Mouse (Mus musculus) lung, adult 18-20 months (tissue): ENCODE measurements around the gene Pigo.
A peak's percentile ranks its signal among the peaks of the same experiment; 100 is the strongest.

Experiments
- DNase-seq, 2 experiments: peaks; one replicate each; pipeline ENCODE4 v3.0.0; 2022; ENCODE audit warnings: mixed read lengths in 2 of 2

Gene Pigo

DNA sequence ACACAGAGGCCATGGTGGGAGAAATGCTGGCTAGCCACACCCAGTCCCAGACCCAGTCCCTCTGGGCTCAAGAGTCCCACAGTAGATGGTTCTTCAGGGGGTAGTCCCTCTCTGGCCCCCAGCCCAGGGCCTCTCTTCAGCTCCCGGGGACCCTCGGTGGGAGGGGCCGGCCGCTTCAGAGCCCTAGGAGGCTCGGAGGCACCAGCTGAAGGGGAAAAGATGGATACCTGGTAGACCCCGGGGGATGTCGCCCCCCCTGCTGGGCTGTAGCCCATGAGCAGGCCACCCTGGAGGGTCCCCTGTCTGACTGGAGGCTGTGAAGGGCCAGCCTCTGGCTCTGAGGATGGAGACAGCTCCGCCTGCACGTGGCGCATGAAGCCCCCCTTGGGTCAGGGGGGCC is 10.7 kb upstream of the Pigo start:
- DNase-seq: no peak

DNA sequence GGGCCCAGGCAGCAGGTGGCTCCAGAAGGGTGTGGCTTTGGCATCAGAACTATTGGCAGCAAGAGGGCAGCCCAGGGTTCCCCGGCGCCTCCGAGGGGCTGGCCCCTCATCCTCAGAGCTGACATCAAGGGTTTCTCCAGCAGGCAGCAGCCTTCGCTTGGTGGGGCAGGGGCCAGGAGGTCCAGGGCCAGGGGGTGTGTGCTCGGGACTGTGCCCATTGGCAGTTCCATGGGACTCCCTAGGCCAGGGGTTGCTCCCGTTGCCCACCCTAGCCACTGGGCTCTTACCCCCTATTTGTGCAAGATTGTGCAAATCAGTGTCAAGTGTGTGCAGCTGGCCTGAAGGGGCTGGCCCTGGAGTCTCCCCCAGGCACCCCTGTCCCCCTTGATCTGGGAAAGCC is 10.2 kb upstream of the Pigo start:
- no peak for DNase-seq

DNA sequence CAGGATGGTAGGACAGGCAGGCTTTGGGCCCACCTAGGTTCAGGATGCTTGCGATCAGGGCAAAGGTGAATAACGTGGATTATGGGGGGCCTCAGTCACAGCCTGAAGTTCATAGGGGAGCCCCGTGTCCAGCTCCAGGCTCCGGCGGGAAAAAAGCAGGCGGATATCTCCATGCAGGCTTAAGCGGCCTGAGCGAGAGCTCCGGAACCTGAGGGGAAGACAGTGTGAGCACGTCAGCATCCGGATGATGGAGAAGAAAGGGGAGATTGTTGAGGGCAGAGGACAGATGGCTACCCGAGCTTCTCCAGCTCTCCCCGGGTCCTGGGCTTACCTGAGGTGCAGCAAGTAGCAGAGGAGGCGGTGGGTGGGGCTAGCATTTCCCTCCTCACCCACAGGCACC is 7.9 kb upstream of the Pigo start:
- no peak for DNase-seq

DNA sequence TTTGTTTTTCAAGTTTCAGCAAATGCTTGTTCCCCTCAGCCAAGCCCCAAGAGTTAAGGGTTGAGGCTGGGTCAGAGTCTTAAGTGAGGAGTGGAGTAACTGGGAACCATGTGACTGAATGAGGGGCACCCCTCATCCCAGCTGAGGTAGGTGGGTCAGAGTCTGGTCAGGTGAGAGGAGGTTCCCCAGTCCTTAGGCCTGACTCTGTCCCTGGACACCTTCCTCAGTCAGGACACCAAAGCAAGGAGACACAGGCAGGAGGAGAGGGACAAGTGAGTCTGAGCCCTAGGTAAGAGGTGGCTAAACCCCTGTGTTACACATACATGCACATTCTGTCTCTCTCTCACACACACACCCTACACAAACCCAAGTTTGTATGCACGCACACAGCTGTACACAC is 6.9 kb upstream of the Pigo start:
- DNase-seq: no peak

GRCm38 (mm10) chr4:43031237-43031995 is 5.8 kb upstream of the Pigo start, which contains the start of gene Stoml2:
Stoml2 (minus strand) TSS chr4:43031710.
- DNase-seq: peak; percentile 93 to 95

GRCm38 (mm10) chr4:43030780-43031230 is 5.2 kb upstream of the Pigo start:
- DNase-seq: no peak

GRCm38 (mm10) chr4:43030352-43030751 is 4.7 kb upstream of the Pigo start:
- no peak for DNase-seq

- DNase-seq: no peak
These were observed 4.1 kb upstream of the Pigo start for GRCm38 (mm10) chr4:43029749-43030148.

DNA sequence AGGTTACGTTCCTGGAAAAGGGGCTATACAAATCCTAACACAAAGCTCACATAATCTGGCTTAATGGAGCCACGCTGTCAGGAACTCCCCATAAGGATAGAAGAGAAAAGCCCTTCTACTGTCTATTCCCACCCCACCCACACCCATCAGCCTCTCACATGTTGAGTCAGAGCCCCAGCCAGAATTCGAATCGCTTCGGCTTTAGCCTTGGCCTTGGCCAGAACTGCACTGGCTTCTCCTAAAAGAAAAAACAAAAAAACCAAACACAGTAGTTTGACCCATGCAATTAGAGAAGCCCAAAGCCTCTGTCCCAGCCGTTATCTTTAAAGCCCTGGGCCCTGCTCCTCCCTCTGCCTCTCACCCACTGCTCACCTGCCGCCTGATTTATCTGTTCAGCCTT is 3.5 kb upstream of the Pigo start:
- no peak for DNase-seq

- no peak for DNase-seq
These were observed 946 bp downstream of the Pigo start for GRCm38 (mm10) chr4:43024673-43025072.

GRCm38 (mm10) chr4:43021341-43021740 is 4.3 kb downstream of the Pigo start:
- DNase-seq: no peak

DNA sequence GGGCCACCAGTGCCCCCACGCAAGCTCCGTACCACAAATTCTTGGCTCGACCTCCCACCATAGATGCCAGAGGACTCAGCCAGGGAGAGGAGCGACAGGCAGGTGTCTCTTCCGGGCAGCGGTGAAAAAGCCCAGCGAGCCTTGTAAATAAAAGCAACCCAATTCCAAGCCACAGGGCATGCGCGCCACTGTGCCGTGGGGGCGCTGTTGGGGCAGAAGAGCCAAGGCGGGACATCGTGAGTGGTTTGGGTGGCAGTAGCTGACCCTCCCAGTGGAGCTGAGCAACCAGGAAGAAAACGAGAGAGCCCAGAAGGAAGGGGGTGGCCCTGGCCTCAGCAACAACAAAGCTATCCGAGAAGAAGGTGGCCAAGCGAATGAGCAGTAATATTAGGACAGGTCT is 4.7 kb downstream of the Pigo start:
- DNase-seq: no peak

GRCm38 (mm10) chr4:43019641-43020465 is 5.8 kb downstream of the Pigo start:
- DNase-seq: no peak

DNA sequence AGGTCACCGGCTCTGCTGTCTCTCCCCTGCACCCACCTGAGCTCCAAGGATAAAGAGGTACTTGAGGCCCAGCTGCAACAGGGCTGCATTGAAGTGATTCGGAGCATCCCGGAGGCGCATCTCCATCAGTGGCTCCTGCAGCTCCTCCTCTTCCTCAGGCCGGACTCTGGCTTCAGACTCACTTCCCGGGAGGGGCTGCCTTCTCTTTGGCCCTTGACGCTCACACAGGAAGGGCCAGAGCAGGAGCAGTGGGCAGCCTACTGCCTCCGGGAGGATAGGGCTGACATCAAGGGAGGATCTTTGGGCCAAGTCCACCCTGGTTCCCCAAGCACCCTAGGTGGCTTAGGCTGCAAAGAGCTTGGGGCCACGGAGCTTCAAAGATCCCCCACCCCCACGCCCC is 6.4 kb downstream of the Pigo start:
- DNase-seq: no peak

- no peak for DNase-seq
These were observed 7.5 kb downstream of the Pigo start for GRCm38 (mm10) chr4:43018156-43018555.

DNA sequence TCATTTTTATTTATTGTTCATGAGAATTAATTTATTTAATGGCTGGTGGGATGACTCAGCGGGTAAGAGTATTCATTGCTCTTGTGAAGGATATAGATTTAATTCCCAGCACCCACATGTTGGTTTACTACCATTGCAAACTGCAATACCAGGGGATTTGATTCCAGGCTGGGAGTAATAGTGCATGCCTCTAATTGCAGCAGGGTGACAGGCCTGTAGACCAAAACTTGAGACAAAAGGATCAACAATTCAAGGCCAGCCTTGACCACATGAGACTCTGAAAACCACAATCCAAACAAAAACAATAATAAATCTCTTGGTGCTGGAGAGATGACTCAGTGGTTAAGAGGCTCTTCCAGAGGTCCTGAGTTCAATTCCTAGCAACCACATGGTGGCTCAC is 13.5 kb downstream of the Pigo start:
- DNase-seq: no peak

DNA sequence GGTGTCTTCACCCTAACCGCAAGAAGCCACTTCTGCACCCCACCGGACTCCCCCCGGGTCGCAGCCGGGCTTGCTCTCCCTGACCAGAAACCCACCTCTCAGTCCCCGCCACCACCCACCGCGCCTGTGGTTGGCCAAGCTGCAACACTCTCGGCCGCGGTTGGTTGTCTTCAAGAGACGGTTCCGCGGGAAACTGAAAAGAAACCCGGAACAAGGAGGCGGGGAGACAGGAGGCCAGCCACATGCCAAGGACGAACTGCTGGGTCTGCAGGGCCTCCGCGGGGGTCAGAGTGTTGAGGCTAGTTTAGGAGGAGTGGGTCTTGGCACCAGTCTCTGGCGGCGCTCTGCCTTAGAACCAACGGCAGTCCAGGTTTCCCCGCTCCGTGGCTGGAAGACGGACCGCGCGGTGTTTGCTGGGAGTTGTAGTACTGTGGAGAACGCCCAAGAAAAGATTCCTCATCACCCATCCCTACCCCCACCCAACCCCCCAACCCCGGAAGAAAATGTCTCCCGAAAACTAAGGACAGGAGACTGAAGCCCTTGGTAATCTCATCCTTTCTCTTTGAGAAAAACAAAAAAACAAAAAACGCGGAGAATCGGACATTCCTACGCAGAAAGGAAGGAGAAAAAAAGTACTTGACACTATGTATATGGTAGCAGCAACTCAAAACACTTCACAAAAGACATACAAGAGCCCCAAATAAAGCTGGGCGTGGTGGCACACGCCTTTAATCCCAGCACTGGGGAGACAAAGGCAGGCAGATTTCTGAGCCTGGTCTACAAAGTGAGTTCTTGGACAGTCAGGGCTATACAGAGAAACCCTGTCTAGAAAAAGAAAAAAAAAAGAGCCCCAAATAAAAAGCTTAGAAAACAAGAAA is 15.2 kb downstream of the Pigo start, which contains the start of gene Fancg:
Gene Fancg, minus strand, starts transcription at position 346 of the 878 bp plus-strand sequence.
- peak; percentile 85 to 86 for DNase-seq

- peak in 1 of 2 experiments; percentile 46 for DNase-seq
These were observed 19.9 kb downstream of the Pigo start for GRCm38 (mm10) chr4:43005765-43006164.

DNA sequence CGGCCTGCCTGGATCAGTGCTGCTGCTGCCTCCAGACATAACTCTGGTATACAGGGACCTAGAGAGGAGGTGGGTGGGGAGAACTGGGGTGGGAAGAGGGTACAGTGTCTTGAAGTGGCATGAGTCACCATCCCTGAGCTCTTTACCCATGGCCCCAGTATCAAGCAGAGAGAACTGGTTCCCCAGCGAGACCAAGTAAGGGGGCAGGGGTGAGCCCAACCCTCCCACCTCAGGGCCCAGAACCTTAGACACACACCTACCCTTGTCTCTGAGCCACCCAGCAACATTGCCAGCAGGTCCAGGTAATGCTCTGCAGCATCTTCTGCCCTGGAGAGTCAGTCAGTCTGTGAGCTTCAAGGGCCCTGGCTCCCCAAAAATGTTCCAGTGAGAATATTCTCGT is 20.7 kb downstream of the Pigo start:
- DNase-seq: no peak

DNA sequence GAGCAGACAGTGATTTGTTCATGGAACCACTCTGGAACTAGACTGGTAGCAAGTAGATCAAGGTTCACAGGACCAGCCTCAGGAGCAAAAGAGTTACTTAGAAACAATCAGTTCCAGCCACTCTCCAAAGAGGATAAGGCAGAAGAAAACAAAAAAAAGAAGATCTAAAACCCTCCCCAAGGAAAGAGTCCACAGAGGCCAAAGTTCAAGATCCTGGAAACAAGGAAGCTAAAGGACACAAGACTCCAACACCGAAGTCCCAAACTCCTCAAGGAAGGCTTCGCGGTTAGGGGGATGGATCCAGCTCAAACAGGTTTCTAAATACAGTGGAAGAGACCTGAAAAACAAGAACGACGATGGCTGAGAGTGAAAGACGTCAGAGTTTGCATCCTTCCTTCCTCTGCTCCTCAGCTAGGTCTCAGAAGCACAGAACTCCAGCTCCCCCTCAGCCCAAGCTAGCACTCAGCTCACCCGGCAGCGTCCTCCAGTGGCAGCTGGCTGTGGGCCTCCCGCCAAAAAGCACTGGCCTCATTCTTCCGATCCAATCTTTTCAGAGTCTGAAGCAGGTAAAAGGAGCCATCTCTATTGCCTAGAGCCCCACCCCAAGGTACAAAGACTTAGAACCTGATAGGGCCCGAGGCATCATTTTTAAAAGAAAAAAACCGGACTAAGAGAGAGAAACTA is 22.7 kb downstream of the Pigo start:
- no peak for DNase-seq

GRCm38 (mm10) chr4:43001272-43001671 is 24.3 kb downstream of the Pigo start:
- DNase-seq: no peak
